Mouse (Mus musculus): ENCODE results near the gene Tnfaip2.

Tnfaip2 gene

GRCm38 (mm10) chr12:111442309-111443010 lies at the start of gene Tnfaip2:
TSS of gene Tnfaip2 (plus strand) at chr12:111442469.
- DNase-seq (ENCODE audit: low spot score in 2 of 2), result no peak

GRCm38 (mm10) chr12:111394008-111394407 lies 48.3 kb upstream of the Tnfaip2 start:
- DNase-seq (ENCODE audit: low spot score in 2 of 2), result no peak

GRCm38 (mm10) chr12:111396997-111397396 lies 45.3 kb upstream of the Tnfaip2 start:
- DNase-seq (ENCODE audit: low spot score in 2 of 2), result no peak

- DNase-seq (ENCODE audit: low spot score in 2 of 2), result peak; percentile 80 to 90
These were observed 40.6 kb upstream of the Tnfaip2 start for GRCm38 (mm10) chr12:111401454-111402184.

GRCm38 (mm10) chr12:111404880-111405279 lies 37.4 kb upstream of the Tnfaip2 start:
- no peak for DNase-seq (ENCODE audit: low spot score in 2 of 2)

GRCm38 (mm10) chr12:111406622-111407021 lies 35.6 kb upstream of the Tnfaip2 start, which contains the start of gene Lbhd2:
TSS of gene Lbhd2 (plus strand) at chr12:111406809.
- peak in 1 of 2 experiments; percentile 32 for DNase-seq (ENCODE audit: low spot score in 2 of 2)

- no peak for DNase-seq (ENCODE audit: low spot score in 2 of 2)
These were observed 32.7 kb upstream of the Tnfaip2 start for GRCm38 (mm10) chr12:111409583-111409982.

GRCm38 (mm10) chr12:111411631-111412355 lies 30.5 kb upstream of the Tnfaip2 start:
- no peak for DNase-seq (ENCODE audit: low spot score in 2 of 2)

GRCm38 (mm10) chr12:111412581-111413284 lies 29.5 kb upstream of the Tnfaip2 start:
- DNase-seq (ENCODE audit: low spot score in 2 of 2), result no peak

GRCm38 (mm10) chr12:111413300-111413699 lies 29.0 kb upstream of the Tnfaip2 start:
- peak; percentile 91 to 92 for DNase-seq (ENCODE audit: low spot score in 2 of 2)

- no peak for DNase-seq (ENCODE audit: low spot score in 2 of 2)
These were observed 25.1 kb upstream of the Tnfaip2 start, which contains the start of gene Exoc3l4 for GRCm38 (mm10) chr12:111416921-111417779. TSS of gene Exoc3l4 (plus strand) at chr12:111417017.

GRCm38 (mm10) chr12:111419918-111420317 lies 22.4 kb upstream of the Tnfaip2 start:
- no peak for DNase-seq (ENCODE audit: low spot score in 2 of 2)

GRCm38 (mm10) chr12:111420946-111421709 lies 21.1 kb upstream of the Tnfaip2 start:
- no peak for DNase-seq (ENCODE audit: low spot score in 2 of 2)

GRCm38 (mm10) chr12:111422852-111423251 lies 19.4 kb upstream of the Tnfaip2 start:
- no peak for DNase-seq (ENCODE audit: low spot score in 2 of 2)

GRCm38 (mm10) chr12:111423570-111424129 lies 18.6 kb upstream of the Tnfaip2 start:
- no peak for DNase-seq (ENCODE audit: low spot score in 2 of 2)

GRCm38 (mm10) chr12:111424547-111424946 lies 17.7 kb upstream of the Tnfaip2 start:
- DNase-seq (ENCODE audit: low spot score in 2 of 2), result no peak

- DNase-seq (ENCODE audit: low spot score in 2 of 2), result peak; percentile 86 to 89
These were observed 17.0 kb upstream of the Tnfaip2 start for GRCm38 (mm10) chr12:111425258-111425657.

GRCm38 (mm10) chr12:111425789-111426460 lies 16.3 kb upstream of the Tnfaip2 start:
- DNase-seq (ENCODE audit: low spot score in 2 of 2), result peak; percentile 94 to 97
